Mouse (Mus musculus) inflammation-experienced regulatory T-cells, adult 6 months (primary cell): ENCODE measurements at regions not wholly inside any gene's neighbourhood (a gene's known extent, or its start where the extent isn't known, plus 50 kb on each side); places are given as distances from the start of the nearest gene placed in this dataset.

Source experiments
- ATAC-seq: one replicate; pipeline ENCODE4 v1.8.0; 2017

GRCm38 (mm10) chr7:135997640-135998039 is 281.5 kb upstream of the Mki67 start:
- ATAC-seq: no peak

GRCm38 (mm10) chr7:136002382-136002781 is 286.2 kb upstream of the Mki67 start:
- no peak for ATAC-seq

- ATAC-seq: no peak
Observed at GRCm38 (mm10) chr7:136003291-136003690, 287.1 kb upstream of the Mki67 start.

- no peak for ATAC-seq
Observed at GRCm38 (mm10) chr7:136007796-136008455, 291.8 kb upstream of the Mki67 start.

- no peak for ATAC-seq
Observed at GRCm38 (mm10) chr7:136008486-136008885, 292.3 kb upstream of the Mki67 start.

GRCm38 (mm10) chr7:136010013-136010412 is 293.9 kb upstream of the Mki67 start:
- ATAC-seq: no peak

DNA sequence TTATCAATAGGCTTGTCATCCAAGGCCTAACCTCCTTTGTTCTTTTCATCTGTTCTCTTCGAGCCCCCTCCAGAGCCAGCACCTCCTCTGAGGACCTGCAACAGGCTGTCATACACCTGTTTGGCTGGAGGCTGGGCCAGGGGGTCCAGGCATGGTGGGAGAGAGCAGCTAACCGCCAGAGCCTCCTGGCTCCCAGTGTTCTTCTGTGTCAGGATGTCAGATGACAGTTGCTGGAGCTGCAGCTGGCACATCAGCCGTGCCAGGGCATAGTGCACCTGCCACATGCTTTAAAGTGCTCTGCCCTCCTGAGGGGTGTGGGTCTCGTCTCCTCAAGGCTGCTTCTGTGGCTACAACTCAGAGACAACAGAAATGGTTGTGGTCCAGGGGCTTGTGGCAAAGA is 298.5 kb upstream of the Mki67 start:
- no peak for ATAC-seq

DNA sequence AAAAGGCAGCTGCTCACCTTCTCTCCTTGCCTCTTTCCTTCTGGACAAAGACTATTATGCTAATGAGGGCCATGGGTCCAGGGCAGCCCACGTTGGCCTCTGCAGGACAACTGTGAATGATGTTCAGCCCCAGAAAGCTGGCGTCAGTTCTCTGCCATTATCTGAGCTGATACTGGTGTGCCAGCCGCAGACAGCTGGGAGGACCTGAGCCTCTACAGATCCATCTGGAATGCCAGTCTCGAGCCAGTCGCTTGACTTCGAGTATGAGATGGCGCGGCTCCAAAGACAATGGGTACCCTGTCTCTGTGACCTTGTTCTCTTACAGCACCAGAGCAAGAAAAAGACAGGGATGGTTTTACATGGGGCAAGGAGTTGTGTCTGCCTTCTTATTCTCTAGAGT is 300.8 kb upstream of the Mki67 start:
- ATAC-seq: no peak

DNA sequence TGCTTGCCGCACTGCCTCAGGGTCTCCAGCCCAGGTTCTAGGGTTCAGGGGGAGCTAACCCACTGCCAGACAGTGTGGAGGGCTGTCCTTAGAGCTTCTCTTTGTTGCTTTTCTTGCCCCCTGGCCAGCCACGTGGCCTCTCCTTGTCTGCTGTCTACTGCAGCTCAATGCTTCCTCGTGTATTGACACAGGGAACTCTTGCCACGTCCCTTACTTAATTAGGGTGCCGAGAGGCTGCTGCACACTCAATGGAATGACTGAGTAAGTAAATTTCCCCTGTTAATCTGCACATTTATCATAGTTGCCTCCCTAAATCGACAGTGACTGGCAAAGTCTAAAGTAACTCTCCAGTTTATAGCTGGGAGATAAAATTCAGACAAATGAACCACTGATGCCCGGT is 304.4 kb upstream of the Mki67 start:
- no peak for ATAC-seq

DNA sequence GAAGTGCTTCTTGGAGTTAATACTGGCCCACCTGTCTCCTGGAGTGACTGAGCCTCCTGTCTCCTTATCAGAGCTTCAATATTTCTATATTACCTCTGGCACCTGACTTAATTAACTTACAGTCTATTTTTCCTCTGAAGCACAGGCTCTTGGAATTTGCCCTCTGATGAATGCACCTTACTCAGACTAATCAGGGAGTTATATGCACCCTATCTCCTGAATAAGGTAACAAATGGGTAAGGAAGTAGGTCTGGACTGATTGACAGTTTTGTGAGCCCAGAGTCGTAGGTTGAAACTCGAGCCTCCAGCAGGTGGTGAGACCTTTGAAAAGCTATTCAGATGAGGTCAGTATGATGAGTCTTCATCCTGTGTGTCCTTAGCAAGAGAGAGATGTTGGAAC is 304.9 kb upstream of the Mki67 start:
- ATAC-seq: no peak

DNA sequence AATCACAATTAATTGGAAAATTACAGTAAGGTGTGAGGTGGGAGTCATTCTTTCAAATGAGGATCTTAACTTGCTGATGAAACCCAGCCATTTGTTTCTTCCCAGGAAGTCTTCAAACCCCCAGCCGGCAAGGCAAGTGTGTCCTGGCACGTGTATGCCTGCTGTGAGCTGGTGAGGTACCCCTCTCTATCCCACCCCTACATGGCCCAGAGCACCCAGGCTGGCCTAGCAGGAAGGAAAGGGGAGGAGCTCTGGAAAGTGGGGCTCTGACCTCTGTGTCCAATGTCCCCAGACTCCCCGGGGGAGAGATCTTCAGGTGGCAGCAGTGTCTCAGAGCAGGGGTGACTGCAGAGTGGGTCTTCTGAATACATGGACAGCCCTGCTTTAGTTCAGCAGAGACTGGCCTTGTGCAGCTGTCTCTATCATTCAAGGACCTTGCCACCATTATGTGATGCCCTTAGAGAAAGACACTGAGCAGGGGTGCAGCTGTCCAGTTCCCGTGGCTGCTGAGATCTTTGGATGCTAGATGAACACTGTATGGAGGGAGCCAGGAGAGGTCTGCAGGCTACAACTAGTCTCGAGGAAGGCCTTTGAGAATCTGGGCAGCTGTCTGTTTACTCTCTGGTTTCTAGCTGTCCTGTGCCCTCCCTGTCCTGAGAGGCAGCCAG is 306.8 kb upstream of the Mki67 start:
- ATAC-seq: no peak

- ATAC-seq: no peak
Observed at GRCm38 (mm10) chr7:136026451-136026850, 310.3 kb upstream of the Mki67 start.

DNA sequence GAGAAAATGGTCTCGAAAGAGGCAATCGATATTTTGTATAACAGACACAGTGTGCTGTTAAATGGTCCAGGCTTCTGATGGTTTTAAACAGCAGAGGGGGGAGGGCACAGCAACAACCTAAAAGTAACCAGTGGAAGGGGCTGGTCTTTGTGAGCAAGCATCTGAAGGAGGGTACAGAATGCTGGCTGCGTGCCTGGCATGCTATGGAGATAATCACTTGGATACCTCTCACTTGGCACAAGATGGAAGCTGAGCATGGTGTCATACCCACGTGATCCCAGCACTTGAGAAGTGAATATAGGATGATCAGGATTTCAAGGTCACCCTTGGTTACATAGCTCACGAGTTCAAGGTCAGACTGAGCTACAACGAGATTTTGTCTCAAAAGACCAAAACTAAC is 315.9 kb upstream of the Mki67 start:
- ATAC-seq: no peak

DNA sequence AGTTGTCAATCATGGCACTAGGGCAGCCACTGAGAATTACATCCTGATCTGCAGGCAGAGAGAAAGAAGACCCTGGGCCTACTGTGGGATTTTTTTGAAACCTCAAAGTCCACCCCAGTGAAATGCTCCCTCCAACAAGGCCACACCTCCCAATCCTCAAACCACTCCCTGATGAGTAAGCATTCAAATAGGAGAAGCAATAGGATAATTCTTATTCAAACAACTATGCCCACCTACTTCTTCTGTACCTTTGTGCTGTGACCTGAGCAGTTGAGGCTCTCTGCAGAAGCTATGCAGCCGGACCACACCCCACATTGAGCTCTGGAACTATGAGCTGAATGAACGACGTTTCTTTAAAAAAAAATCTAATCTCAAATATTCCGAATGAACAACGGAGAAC is 317.4 kb upstream of the Mki67 start:
- no peak for ATAC-seq

- ATAC-seq: no peak
Observed at GRCm38 (mm10) chr7:136035735-136036134, 319.6 kb upstream of the Mki67 start.

GRCm38 (mm10) chr7:136038072-136038471 is 321.9 kb upstream of the Mki67 start:
- ATAC-seq: no peak

GRCm38 (mm10) chr7:136038906-136039305 is 322.7 kb upstream of the Mki67 start:
- no peak for ATAC-seq

- no peak for ATAC-seq
Observed at GRCm38 (mm10) chr7:136041921-136042320, 325.8 kb upstream of the Mki67 start.

- ATAC-seq: no peak
Observed at GRCm38 (mm10) chr7:136046645-136047363, 330.6 kb upstream of the Mki67 start.

- ATAC-seq: no peak
Observed at GRCm38 (mm10) chr7:136047364-136047945, 331.3 kb upstream of the Mki67 start.

DNA sequence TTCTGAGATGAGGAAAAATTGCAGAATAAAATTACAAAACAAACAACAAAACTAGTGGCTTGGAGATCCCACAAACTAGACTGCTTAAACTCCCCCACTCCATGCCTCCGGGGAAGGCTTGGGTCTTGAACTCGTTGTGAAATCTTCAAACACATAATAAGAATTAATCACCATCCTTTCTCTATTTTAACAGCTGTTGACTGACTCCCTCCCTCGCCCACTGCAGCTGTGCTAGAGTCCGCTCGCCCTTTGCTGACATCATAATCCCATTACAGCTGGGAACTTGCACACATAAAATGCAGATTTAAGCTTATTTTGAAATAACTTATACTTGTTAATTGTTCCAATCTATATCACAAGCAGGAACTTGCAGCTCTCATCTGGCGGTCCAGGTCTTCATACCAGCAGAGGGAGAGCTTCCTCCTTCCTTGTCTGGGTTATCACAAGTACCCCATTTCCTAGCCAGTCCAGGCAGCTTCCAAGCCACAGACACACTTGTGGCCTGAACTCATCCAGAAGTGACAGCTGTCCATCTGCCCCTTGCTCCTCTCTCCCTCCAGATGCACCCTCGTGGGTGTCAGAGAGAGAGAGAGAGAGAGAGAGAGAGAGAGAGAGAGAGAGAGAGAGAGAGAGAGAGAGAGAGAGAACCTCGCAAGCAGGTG is 332.9 kb upstream of the Mki67 start:
- ATAC-seq: no peak

- no peak for ATAC-seq
Observed at GRCm38 (mm10) chr7:136049587-136049930, 333.4 kb upstream of the Mki67 start.

DNA sequence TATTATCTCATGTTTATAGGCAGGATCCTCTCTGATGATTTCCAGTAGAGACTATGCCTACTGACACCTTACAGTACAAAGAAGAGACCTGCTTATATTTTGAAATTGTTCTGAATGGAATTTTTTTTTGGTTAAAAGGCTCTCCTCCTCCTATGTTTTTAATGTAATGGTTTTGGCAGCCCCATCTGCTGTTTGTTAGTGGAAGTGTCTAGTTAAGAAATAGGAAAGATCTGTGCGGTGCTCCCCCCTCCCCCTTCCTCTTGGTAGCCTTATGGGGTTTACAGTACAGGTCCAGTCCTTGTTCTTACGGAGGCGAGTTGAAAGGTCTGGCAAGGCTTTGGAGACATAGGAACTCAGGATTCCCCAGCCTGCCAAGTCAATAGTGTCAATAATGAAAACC is 334.0 kb upstream of the Mki67 start:
- ATAC-seq: no peak
